Mouse (Mus musculus) stomach, postnatal 0 days (tissue): ENCODE measurements around the gene Slc22a18. TPM values are rescaled to one million over a fixed set of nuclear protein-coding genes. Genes with fewer than 3 reads are reported as not detected.
A peak's percentile ranks its signal among the peaks of the same experiment; 100 is the strongest.

ENCODE experiments used
- ATAC-seq: fragments of 200-750 bp; cut with Nextera tagmentation; 2 replicates; pipeline ENCODE4 v1.8.0; 2017; ENCODE audit not compliant: low FRiP score, low TSS enrichment
- DNase-seq: peaks from one replicate; pipeline ENCODE4 v3.0.0-alpha.2; 2016; ENCODE audit warnings: low spot score
- H3K27ac ChIP-seq: fragments of 300-500 bp; sonication (generic); replicated peaks from 2 replicates; pipeline ENCODE4 v1.5.1; 2014; ENCODE audit warnings: mild to moderate bottlenecking, control low read depth
- H3K27me3 ChIP-seq: fragments of 300-500 bp; sonication (generic); 2 replicates; pipeline ENCODE4 v1.6.1; 2014; ENCODE audit warnings: low read length; ENCODE audit not compliant: control insufficient read depth, insufficient read depth
- H3K36me3 ChIP-seq: fragments of 300-500 bp; sonication (generic); 2 replicates; pipeline ENCODE4 v1.6.1; 2014; ENCODE audit warnings: low read length, mixed read lengths; ENCODE audit not compliant: control insufficient read depth, insufficient read depth
- H3K4me1 ChIP-seq: fragments of 300-500 bp; sonication (generic); replicated peaks from 2 replicates; pipeline ENCODE4 v1.6.1; 2014; ENCODE audit warnings: antibody characterized with exemption; ENCODE audit not compliant: control insufficient read depth, insufficient read depth
- H3K4me2 ChIP-seq: fragments of 300-500 bp; sonication (generic); replicated peaks from 2 replicates; pipeline ENCODE4 v1.6.1; 2014; ENCODE audit warnings: low read depth, mild to moderate bottlenecking, control low read depth, moderate library complexity
- H3K4me3 ChIP-seq: fragments of 300-500 bp; sonication (generic); 2 replicates; pipeline ENCODE4 v1.5.1; 2014; ENCODE audit warnings: low read depth, low read length, control low read depth
- H3K9ac ChIP-seq: fragments of 300-500 bp; sonication (generic); 2 replicates; pipeline ENCODE4 v1.6.1; 2014; ENCODE audit warnings: mild to moderate bottlenecking, low read length, control low read depth, mixed read lengths
- H3K9me3 ChIP-seq: fragments of 300-500 bp; sonication (generic); 2 replicates; pipeline ENCODE4 v1.6.1; 2016; ENCODE audit warnings: low read length; ENCODE audit not compliant: control insufficient read depth
- CTCF ChIP-seq: IDR thresholded peaks from 2 replicates; pipeline ENCODE4 v1.5.1; 2016; ENCODE audit warnings: antibody characterized with exemption, low read depth, mild to moderate bottlenecking, moderate library complexity
- EP300 ChIP-seq: optimal IDR thresholded peaks from 2 replicates; pipeline ENCODE3; 2016; ENCODE audit warnings: antibody characterized with exemption
- WGBS: fragments of 180-500 bp; shearing (Covaris S2); extraction: QIAGEN DNeasy Blood & Tissue Kit; methylation state at CpG from one replicate; pipeline ENCODE4 v1.1.7; 2014; 5-methylcytosine and 5-hydroxymethylcytosine counted together
- polyA plus RNA-seq: library from polyadenylated mRNA; unstranded; fragments of >200 nt; fragmentation: Nextera tagmentation; extraction: Ambion mirVana; gene quantifications from 2 replicates; pipeline ENCODE4 v1.2.1, GENCODE M21; 2015

Gene Slc22a18
- polyA plus RNA-seq, 1 experiment from 2014 or later, result 27.0 TPM

DNA sequence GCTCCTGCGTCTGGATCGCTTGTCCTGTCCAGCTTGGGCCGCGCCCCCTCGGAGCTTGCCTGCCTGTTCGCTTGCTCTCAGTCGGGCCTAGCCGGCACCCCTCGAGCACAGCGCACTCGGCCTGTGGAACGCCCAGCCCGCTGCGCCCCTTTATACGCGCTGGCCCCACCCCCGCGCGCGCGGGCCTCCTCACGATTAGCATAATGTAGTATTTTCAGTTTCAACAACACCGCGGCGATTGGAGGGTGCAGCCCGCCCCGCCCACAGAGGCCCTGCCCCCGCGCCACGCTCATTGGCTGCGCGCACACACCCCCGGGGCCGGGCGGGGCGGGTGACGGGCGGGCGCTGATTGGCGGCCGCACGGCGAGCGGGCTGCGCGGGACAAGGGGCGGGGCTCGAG is 12.7 kb upstream of the Slc22a18 start, which contains the start of gene Cdkn1c:
Gene Cdkn1c, minus strand, starts transcription at position 177 of the 400 bp plus-strand sequence.
- DNase-seq, result peak; percentile 93
- ATAC-seq, result peak; percentile 89
- no peak for TF ChIP-seq CTCF
- no peak for TF ChIP-seq EP300
- Histone ChIP-seq H3K9ac (peak within 1 kb of the TSS; percentile 68), H3K27me3 (no peaks in the 10 kb centered on the region), H3K27ac (peak within 1 kb of the TSS; percentile 73), H3K36me3 (no peaks in the 10 kb centered on the region), H3K9me3 (peaks cover 10% of the 10 kb centered on the region), H3K4me1 (peaks cover 6% of the 10 kb centered on the region; the same call in 1 of the 2 replicates), H3K4me2 (peak within 1 kb of the TSS; percentile 63), H3K4me3 (peak within 1 kb of the TSS; percentile 55)
- WGBS, result 29% methylated on average over 37 of the region's 48 CpGs

DNA sequence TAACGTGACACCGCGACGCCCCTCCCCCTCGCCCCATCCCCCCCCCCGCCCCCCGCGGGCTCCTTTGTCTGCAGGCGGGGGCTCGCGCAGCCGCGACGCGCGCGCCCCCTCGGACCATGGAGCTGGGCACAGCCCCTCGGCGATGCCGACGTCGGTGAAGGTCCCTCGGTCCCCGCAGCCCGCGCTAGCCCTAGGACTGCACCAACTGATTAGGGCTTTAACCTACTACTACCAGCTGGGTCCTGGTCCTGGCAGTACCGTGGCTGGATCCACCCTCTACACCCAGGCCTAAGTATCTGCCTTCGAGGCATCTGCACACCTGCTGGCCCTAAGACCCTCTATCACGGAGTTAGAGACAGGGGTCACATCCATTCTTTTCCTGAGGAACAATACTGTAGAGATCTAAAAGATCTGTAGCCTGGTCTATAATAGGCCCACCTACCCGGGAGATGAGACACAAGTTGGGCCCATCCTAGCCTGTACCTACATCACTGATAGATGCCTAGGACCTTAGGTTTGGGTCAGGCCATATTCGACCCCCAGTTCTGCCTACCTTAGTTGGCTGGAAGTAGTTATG is 12.2 kb upstream of the Slc22a18 start:
- Histone ChIP-seq H3K4me3 (peak overlapping the region; percentile 55), H3K27ac (no peak overlapping the region), H3K4me2 (peak overlapping the region; percentile 43), H3K36me3 (no peaks in the 10 kb centered on the region), H3K4me1 (peaks cover 6% of the 10 kb centered on the region; the same call in 1 of the 2 replicates), H3K9me3 (peaks cover 10% of the 10 kb centered on the region), H3K27me3 (no peaks in the 10 kb centered on the region), H3K9ac (no peak overlapping the region)
- TF ChIP-seq CTCF (no peak), EP300 (no peak)
- whole genome bisulfite sequencing, result 37% methylated on average over 30 of the region's 32 CpGs
- no peak for DNase-seq
- peak; percentile 32 for ATAC-seq

DNA sequence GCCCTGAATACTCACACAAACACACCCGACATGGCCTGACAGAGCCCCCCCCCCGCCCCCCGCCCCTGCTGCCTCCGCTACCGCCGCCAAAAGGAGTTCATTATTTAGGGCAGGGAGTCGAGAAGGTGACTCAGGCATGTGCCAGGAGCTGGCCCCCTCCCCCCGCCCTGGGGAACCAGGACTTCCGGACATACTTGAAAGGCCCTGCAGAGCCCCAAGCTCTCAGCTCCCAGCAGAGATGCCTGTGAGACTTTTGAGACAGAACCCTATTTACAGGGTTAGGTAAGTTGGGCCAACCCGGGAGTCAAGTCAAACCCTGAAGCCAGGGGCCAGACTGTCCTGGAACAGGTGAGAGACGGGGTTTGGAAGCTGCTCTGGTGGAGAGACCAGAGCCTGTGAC is 11.6 kb upstream of the Slc22a18 start:
- Histone ChIP-seq H3K27me3 (no peaks in the 10 kb centered on the region), H3K9me3 (peaks cover 10% of the 10 kb centered on the region), H3K4me3 (no peak overlapping the region), H3K27ac (no peak overlapping the region), H3K36me3 (no peaks in the 10 kb centered on the region), H3K4me2 (no peak overlapping the region), H3K4me1 (peaks cover 6% of the 10 kb centered on the region; the same call in 1 of the 2 replicates), H3K9ac (no peak overlapping the region)
- DNase-seq, result peak; percentile 22
- no peak for ATAC-seq
- TF ChIP-seq CTCF (no peak), EP300 (no peak)
- 46% methylated on average over 11 of the region's 11 CpGs for WGBS

DNA sequence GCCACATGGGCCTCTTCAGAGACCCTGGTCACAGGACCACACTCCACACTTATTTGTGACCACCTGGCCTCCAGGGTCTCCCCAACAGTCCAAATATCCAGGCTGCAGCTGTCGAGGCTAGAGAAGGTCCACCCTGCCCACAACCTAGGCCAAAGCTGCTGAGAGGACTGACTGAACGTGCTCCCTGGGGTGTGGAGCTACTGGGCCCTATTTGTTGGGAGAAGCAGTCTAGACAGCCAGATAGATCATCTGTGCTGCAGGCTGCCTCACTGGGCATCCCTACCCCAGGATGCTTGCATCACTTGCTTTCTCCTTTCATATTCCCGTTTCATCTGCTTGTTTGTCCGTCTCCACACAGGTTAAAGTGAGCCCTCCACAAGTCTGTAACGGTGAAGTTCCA is 11.0 kb upstream of the Slc22a18 start:
- Histone ChIP-seq H3K9ac (no peak overlapping the region), H3K27me3 (no peaks in the 10 kb centered on the region), H3K27ac (0 out of 2 replicates have a peak overlapping the region, but pooled peaks have one; percentile 8), H3K9me3 (peaks cover 10% of the 10 kb centered on the region), H3K36me3 (no peaks in the 10 kb centered on the region), H3K4me2 (no peak overlapping the region), H3K4me3 (no peak overlapping the region), H3K4me1 (peaks cover 6% of the 10 kb centered on the region; the same call in 1 of the 2 replicates)
- no peak for DNase-seq
- WGBS, result 79% methylated on average over 5 of the region's 5 CpGs
- TF ChIP-seq EP300, result no peak
- TF ChIP-seq CTCF, result no peak
- no peak for ATAC-seq

DNA sequence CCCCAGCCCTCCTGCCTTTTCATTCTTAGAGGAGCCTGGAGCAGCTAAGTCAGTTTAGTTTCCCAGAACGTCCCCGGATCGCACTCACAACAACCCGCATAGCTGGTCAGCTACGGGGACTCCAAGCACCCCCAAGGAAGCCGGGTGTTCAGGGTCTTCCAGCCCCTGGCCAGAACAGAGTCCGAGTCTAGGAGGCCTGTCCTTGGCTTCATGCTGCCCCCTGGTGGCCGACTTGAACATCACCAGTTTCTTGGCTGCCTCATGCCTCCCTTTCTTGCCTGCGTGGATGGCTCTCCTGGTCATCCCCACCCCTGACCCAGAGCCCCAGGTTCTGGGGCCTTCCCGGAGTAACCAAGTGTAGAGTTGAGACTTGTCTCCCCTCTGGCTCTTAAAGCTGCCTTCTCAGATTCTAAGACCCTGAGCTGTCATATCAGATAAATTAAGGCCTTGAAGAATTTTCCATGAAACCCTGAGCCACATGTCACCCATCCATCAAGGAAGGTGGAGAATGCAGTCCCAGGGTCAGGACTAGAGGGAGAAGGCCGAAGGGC is 9.6 kb upstream of the Slc22a18 start:
- TF ChIP-seq EP300 (no peak), CTCF (peak; percentile 90)
- Histone ChIP-seq H3K9ac (no peak overlapping the region), H3K27ac (peak overlapping the region; percentile 56)

More for the DNA sequence above, 9.6 kb upstream of the Slc22a18 start:
- peak; percentile 81 for DNase-seq
- no peak for ATAC-seq
- Histone ChIP-seq H3K4me3 (no peak overlapping the region), H3K9me3 (peaks cover 10% of the 10 kb centered on the region), H3K36me3 (no peaks in the 10 kb centered on the region), H3K4me1 (peaks cover 6% of the 10 kb centered on the region; the same call in 1 of the 2 replicates), H3K4me2 (no peak overlapping the region), H3K27me3 (no peaks in the 10 kb centered on the region)
- 39% methylated on average over 11 of the region's 11 CpGs for WGBS
